Mouse (Mus musculus): ENCODE results near the gene Atp6v1a.

Gene Atp6v1a

DNA sequence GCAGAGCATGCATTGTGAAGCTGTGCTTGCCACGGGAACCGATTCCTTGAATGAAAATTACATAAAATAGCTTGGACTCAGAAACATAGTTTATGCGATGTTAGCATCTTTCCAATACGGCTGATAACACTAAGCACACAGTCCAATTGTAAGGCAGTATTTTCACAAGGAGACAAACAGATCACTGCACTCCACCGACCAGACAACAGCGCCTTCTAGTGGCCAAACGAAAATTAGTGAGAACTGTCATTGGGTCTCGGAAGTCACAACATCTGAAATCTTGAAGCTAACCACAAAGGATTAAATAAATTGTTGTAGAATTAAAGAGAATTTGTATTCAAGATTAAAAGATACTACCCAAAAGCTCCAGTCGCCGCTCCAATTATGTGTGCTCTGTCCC, 80.8 kb downstream of the Atp6v1a start:
- peak; percentile 17 for DNase-seq

DNA sequence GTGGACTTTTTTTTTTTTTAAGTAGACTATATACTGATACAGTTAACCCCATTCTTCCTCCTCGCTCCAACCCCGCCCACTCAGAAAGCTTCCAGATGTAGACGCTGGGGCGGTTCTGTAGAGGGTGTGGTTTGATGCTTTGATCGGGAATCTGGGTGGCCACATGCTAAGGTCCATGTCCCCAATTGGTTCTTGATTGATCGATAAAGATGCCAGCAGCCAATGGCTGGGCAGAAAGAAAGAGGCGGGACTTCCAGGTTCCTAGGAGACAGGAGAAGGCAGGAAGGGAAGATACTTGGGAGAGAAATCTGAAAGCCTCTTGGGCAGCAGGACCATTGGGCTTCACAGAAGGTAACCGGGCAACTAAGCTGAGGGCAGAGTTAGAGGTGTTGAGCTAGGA, 83.7 kb downstream of the Atp6v1a start:
- DNase-seq, result no peak

DNA sequence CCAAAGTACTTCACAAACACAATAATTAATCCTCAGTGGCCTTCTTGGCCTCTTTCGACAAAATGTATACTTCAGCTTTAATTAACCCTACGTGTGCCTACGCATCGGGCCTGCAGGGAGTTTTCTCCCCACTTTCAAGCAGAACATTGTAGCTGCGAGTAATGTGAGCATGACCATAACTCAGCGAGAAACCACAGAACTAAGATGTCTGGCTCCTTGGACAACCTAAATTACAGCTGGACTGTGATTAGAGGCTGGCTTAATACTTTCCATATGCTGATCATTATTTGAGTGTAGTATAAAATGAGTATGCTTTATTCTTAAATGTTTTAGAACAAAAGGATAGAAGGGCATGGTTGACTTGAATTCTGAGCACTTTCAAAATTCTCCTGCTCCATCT, 86.2 kb downstream of the Atp6v1a start:
- DNase-seq, result no peak

DNA sequence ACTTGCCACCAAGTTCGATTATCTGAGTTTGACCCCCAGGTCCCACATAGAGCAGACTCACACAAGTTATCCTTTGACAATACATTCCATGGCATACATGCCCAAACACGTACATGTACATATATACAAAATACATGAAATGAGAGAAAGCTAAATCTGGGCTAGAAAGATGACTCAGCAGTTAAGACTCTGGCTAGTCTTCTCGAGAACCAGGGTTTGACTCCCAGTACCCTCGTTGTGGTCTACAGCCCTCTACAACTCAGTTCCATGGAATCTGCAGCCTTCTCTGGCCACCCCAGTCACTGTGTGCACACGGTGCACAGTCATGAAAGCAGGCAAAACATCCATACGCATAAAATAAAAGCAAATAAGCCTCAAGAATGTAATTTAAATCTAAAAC, 87.1 kb downstream of the Atp6v1a start:
- DNase-seq, result no peak

DNA sequence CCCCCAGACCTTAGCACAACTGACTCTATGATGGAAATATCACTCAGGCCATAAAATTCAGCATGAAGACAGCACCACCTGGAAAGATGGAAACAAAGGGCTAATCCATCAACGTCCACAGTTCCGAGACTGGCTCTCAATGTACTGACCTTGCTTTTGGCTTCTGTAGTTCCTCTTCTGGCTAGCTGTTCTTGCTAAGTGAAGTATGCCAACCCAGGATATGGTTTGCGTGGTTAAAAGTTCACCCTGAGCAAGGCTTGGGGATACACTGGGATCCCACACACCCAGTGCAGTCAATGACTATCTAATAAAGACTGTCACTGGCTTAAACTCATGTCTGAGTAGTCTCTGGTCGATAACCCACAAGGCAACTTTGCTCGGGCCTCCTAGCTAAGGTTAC, 89.4 kb downstream of the Atp6v1a start:
- no peak for DNase-seq

DNA sequence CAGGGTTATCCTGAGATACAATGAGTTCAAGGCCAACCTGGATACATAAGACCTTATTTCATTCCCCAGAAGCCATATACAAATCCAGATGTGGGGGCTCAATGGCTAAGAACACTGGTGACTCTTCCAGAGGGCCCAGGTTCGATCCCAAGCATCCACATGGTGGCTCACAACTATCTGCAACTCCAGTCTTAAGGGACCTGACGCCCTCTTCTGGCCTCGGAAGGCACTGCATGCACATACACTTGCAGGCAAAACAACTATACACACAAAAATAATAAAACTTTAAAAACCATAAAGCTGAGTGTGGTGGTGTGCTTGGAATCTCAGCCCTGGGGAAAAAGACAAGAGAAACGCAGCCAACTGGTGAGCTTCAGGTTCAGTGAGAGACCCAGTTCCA, 100.4 kb downstream of the Atp6v1a start:
- no peak for DNase-seq
